Mouse (Mus musculus) adrenal gland, postnatal 14 days (tissue): ENCODE data around the gene Miox. TPM values are rescaled to one million over a fixed set of nuclear protein-coding genes. Genes with fewer than 3 reads are reported as not detected.

Experiments
- DNase-seq: peaks from one replicate; pipeline ENCODE4 v3.0.0; 2021; ENCODE audit warnings: mixed read lengths
- total RNA-seq: library from RNA; stranded (reverse); gene quantifications from 2 replicates; pipeline ENCODE4 v1.2.3, GENCODE M21; 2021

The Miox gene
- total RNA-seq, 1 experiment from 2014 or later = not detected

GRCm38 (mm10) chr15:89316146-89316545 lies 18.1 kb upstream of the Miox start:
- no peak for DNase-seq

GRCm38 (mm10) chr15:89321264-89321663 lies 12.9 kb upstream of the Miox start:
- DNase-seq = no peak

- no peak for DNase-seq
These were observed 11.3 kb upstream of the Miox start, which contains the start of gene Adm2 for GRCm38 (mm10) chr15:89322670-89323522. Gene Adm2, plus strand, starts transcription at chr15:89322720.

GRCm38 (mm10) chr15:89323656-89324055 lies 10.5 kb upstream of the Miox start:
- DNase-seq = no peak

- no peak for DNase-seq
These were observed 7.8 kb upstream of the Miox start for GRCm38 (mm10) chr15:89326441-89326840.

- no peak for DNase-seq
These were observed 758 bp downstream of the Miox start for GRCm38 (mm10) chr15:89334774-89335537.

- no peak for DNase-seq
These were observed 2.2 kb downstream of the Miox start for GRCm38 (mm10) chr15:89336422-89336821.

GRCm38 (mm10) chr15:89339696-89340095 lies 5.5 kb downstream of the Miox start:
- no peak for DNase-seq

GRCm38 (mm10) chr15:89340136-89340535 lies 5.9 kb downstream of the Miox start:
- DNase-seq = no peak

- DNase-seq = no peak
These were observed 7.5 kb downstream of the Miox start for GRCm38 (mm10) chr15:89341678-89342077.

GRCm38 (mm10) chr15:89343325-89343724 lies 9.1 kb downstream of the Miox start:
- no peak for DNase-seq

GRCm38 (mm10) chr15:89350447-89350846 lies 16.2 kb downstream of the Miox start:
- DNase-seq = no peak

- no peak for DNase-seq
These were observed 17.1 kb downstream of the Miox start for GRCm38 (mm10) chr15:89351302-89351701.

GRCm38 (mm10) chr15:89352054-89352453 lies 17.9 kb downstream of the Miox start:
- DNase-seq = no peak

GRCm38 (mm10) chr15:89352795-89353194 lies 18.6 kb downstream of the Miox start:
- no peak for DNase-seq

- no peak for DNase-seq
These were observed 19.6 kb downstream of the Miox start for GRCm38 (mm10) chr15:89353837-89354236.

GRCm38 (mm10) chr15:89354455-89354854 lies 20.3 kb downstream of the Miox start:
- no peak for DNase-seq

- peak; percentile 98 for DNase-seq
These were observed 21.3 kb downstream of the Miox start, which contains the start of the genes Lmf2 and Ncaph2 for GRCm38 (mm10) chr15:89355241-89356187. Gene Lmf2, minus strand, starts transcription at chr15:89355659. Gene Ncaph2, plus strand, starts transcription at chr15:89355719.

- peak; percentile 93 for DNase-seq
These were observed 22.2 kb downstream of the Miox start for GRCm38 (mm10) chr15:89356372-89356771.

- DNase-seq = no peak
These were observed 24.6 kb downstream of the Miox start for GRCm38 (mm10) chr15:89358784-89359183.

- DNase-seq = no peak
These were observed 28.9 kb downstream of the Miox start for GRCm38 (mm10) chr15:89363051-89363450.

- DNase-seq = no peak
These were observed 30.9 kb downstream of the Miox start for GRCm38 (mm10) chr15:89365141-89365551.
